Mouse (Mus musculus) kidney, adult 8-10 months (tissue): ENCODE data around the gene Sorbs2.

Experiments used
- DNase-seq, 2 experiments: peaks; one replicate each; pipeline ENCODE4 v3.0.0; 2022

The Sorbs2 gene

DNA sequence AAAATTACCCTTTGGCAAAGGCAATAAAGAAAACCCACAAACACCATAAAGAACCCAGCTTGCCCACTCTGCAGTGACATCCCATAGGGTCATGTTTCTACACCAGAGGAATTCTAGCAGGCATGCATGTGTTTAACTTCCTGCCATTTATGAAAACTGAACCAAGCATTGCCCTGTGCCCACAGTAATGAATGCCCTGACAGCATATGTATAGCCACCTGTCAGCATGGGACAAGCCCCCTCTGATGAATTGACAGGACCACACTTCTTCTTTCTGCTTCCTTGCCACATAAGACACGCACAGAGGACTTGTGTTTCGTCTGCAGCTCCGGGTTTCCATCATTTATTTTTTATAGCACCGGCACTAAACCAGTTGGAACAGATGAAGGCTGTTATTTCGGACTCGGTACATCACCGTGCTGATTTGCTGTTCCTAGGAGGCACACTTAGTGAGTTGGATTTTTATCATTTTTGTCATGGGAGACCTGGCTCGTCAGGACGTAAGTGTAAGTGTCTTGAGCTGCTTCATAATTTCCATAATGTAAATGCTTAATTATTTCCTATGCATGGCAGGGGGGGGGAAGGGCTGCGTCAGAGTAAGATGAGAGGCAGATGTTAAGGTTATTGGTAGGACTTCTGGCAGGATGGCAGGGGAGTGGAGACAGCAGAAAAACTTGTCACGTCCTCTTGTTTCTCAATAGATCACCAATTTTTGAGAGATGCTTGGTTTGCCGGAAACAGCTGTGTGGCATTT is 180.5 kb downstream of the Sorbs2 start:
- no peak for DNase-seq

DNA sequence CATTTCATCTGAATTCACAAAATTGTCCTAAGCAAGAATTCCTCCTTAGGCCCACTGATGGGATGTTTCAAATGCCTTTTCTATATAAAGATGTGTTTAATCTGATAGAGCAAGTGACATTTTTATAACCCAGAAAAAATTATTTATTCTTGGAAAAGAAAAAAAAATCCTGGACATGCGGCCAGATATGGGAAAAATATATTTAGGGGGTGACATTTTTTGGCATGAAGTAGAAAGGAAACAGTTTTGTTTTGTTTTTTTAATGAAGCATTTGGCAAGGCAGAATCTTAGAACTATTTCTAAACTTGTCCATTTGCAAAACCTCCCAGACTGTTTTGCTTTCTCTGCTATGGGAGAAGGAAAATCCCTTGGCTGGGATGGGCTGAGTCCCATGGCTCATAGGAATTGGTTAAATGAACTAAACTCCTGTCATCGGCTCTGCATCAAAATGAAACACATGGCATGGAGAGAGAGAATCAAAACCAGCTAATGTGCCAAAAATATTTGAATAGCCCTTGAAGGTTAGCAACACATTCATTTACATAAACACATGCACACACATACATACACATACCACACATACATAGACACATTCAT is 182.1 kb downstream of the Sorbs2 start:
- DNase-seq, result no peak

DNA sequence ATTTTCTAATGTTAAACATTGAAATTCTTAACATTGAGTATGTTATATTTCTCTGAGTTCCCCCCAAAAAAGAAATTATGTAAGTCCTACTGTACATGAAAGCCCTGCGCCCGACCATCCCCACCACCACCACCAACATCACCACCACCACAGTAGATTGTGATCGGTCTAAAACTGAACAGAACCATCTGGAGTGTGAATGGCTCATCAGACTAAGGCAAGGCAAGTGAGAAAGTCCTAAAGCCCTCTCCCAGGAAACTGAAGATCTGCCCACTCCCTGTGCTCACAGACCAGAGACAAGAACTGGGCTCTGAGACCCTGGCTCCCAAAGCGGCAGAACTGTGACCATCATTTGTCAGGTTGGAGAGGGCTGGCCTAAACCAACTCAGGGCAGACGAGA is 192.5 kb downstream of the Sorbs2 start:
- no peak for DNase-seq

DNA sequence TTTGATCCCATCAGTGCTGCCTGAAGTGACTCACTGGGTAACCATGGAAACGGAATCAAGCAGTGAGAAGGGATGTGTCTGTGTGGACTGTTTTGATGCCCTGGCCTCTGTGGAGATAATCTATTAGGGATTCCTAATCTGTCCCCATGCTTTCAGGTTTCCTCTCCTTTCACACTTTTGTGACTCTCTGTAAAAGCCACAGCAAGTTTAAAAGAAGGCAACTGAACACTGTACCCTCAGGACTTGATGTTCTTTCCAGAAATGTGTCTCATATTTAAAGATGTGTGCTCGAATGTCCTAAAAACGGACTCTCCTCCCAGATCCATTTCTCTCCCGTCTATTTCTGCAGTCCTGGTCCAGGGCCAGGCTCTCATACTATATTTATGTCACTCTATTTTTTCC is 196.1 kb downstream of the Sorbs2 start:
- no peak for DNase-seq

DNA sequence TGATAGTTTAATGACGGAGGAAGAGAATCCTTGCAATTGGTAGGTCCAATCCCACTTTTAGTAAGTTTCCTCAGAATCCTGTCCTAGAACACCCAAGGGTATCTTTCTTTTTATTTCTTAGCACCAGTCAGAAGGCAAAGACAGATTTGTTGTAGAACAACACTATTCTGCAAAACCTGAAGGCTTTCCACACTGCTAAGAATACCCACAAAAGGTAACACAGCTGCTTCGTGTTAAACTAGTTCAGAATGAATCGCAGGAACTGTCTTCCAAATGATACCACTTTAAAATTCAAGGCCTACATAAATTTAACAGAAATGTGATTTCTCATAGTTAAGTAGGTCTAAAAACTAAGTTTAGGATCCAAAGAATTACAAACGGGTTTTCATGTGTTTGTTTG is 201.5 kb downstream of the Sorbs2 start:
- DNase-seq, result no peak

DNA sequence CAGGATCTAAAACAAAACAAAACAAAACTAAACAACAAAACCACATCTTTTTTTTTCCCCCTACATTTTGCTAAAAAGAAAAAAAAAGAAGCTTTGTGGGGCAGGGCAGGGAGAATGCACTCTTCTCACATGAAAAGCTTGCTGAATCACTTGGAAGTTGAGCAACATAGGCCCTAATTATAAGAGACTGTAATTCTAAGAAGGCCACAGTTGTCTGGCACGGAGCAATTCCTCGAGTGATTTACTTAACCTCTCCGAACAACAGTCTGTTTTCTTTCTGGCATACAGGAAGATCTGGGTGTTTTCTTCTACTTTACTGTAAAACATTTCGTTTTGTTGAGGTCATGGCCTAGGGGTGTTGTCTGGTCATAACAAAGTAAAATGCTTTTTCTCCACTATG is 202.1 kb downstream of the Sorbs2 start:
- DNase-seq, result no peak

DNA sequence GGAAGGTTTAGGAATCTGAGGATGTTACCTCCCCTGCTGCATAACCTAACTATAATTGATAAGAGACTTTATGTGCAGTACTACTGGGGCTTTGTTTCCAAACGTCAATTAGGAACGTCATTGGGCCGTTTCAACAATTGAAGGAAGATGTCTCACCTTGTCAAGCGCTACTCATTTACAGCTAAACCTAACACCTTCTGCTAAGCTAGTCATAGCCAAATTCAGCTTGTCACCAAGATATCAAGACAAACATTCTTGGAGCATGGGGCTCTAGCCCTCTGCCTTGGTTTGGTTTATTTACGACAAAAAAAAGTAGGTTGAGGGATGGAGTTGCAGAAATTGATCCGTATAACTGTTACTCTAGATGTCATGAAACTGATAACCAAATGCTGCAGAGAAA is 205.0 kb downstream of the Sorbs2 start:
- DNase-seq, result no peak

DNA sequence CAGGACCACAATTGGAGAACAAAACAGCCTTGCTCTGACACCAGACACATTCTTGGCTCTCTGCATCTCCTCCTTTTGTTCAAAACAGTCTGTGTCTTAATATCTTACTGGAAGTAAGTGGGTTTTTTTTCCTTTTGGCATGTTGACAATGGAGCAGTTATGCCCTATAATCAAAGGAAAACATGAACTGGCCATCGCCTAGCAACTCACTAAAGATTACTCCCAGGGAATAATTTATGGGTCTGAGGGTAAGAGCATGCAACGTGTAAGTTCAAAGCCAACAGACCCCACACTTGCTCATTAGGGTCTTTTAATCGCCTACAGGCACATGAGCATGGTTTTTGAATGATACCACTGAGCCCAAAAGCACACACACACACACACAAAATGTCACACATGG is 207.2 kb downstream of the Sorbs2 start:
- no peak for DNase-seq

DNA sequence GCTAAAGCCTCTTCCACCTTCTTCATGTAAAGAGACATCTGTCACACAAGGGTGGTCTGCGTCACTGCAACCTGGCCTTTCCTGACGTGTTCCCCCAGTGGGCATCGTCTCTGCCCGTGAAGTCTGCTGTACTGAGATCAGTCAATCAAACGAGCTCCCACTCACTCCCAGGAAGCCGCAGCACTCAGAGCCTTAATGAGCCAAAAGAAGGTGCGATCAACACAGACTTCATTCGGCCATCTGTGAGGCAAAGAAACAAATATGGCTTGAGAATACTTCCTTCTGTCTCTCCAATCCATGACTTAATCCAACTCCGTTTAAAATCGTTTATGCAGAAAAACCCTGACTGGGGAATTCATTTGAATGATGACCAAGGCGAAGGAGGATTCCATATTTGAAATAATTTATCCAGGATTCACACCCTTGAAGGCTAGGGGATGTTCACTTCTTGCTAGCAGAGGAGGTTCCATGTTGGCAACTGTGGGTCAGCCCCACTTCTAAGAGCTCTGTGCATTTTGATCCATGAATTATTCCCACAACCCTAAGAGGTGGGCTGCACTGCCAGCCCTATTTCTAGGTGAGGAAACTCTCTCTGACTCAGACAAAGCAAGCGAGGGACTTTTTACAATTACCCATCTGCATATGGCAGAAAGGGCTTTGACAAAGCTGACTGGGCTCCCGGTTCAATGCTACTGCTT is 207.9 kb downstream of the Sorbs2 start:
- no peak for DNase-seq

DNA sequence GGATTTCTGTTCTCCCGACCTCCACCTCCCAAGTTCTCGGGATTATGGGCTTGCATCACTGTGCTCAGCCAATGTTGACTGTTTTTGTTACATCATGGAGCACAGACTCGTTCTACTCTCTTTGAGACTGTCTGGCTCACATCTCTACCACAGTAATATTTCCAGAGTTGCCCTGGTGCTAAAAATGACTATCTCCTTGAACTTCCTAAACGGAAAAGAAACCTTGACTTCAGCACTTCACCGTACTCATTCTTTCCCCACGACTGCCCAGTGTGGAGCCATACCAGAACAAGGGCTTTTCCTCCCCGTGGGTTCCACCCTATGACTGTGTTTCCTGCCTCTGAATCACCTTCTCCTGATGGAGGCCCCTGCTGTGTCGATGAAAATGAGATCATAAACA is 212.2 kb downstream of the Sorbs2 start:
- DNase-seq, result no peak

DNA sequence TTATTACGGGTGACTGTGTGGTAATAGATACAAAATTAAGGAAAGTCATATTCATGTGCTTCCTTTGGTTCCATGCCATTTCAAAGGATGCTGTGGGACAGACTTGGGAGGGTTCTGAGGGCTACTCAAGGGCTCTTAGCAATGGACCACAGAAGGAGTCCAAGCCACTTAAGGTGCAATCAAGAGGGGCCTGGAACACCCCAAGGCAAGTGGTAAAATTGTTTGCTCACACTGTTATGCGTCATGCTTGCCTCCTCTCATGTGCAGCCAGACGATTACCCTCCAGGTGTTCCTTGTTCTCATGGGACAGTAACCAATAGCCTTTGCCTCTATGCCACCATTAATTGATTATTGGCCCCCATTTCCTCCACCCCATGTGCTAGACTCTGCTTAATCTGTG is 216.6 kb downstream of the Sorbs2 start:
- DNase-seq, result no peak

DNA sequence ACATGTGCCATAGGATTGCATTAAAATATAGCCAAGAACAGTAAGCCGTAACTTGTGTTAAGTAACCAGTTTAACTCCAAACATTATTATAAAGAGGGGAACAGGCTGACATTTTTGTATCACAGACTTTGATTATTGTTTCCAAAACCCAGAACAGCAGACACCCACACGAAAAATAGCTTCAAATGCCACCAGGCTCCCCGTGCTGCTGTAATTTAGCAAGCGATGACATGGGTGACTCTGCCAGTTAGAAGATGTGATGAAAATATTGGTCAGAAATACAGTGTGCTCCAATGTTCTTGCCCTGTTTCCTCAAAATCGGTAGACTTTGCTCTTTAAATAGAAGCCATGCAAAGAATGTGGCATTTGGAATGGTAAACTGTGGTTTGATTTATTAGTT is 217.7 kb downstream of the Sorbs2 start:
- DNase-seq, result no peak

DNA sequence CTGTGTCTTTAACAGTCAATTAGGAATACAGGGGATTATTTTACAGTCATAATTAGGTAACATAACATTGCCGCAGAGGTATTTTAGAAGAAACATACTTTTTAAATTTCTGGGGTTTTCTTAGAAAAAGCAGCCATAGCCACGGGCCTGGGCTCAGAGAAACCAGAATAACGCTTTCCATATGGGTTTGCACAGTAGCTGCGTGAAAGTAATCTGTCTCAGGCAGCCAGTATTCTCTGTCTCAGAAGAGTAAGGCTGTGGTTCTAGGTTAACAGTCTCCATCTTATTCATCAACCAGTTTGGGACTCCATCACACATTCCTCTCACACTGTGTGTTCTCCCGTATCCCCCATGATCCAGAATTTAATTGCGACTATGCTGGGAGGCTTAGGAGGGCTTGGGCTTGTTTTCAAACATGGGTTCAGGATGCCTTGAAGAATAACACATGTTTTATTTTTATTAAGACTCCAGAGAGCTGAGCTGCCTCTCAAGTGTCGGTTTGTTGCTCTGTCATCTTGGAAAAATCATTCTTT is 222.3 kb downstream of the Sorbs2 start:
- DNase-seq, result no peak

DNA sequence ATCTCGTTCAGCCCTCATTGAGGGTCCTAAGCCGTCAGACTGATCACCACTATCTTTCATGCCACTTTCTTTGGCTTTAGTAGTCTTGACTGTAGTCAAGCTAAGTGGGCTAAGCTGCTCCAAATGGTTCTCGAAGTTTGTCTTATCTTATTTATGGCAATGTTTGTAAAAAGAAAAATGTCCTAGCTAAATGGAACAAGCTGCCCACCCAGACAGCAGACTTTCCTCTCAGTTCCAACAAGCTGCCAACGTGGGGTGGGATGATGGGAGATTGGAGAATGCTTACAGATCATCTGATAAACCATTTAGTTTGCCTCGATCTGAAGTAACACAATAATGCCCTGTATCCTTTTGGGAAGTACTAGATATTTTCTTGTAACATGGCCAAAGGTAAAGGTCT is 223.2 kb downstream of the Sorbs2 start:
- DNase-seq, result no peak

DNA sequence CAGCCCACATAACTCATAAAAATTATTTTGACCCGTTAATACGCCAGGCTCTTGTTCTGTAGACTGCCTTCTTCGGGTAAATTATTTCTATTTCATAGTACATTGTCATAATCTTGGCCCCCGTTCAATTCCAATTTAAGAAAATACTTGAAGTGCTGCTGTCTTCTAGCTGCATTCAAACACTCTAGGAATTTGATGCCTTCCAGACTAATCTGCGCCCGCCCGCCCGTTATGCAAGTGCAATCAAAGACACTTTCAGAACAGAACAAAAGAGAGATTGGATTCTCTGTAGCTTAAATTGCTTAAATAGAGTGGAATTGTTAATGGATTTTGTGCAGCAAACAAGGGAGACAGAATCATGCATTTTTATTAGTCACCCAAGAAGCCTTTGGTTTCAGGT is 226.5 kb downstream of the Sorbs2 start:
- no peak for DNase-seq

DNA sequence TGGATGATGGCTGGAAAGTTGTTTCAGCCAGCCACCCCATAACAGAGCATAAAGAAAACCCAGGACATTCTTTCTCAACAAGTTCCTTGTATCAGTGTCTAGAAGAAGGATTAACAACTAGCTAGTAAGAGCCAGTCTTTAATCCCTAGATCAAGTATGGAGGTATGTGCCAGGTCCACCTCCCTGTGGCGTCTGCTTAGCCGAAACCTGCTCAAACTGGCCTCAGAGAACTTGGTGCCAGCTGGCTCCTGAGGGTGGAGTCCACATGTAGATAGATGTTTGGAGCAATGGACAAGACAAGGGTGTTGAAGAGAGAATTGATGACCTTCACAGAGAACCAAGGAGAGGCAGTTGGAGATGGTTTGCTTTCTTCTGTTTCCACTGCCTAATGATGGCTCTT is 229.7 kb downstream of the Sorbs2 start:
- no peak for DNase-seq

DNA sequence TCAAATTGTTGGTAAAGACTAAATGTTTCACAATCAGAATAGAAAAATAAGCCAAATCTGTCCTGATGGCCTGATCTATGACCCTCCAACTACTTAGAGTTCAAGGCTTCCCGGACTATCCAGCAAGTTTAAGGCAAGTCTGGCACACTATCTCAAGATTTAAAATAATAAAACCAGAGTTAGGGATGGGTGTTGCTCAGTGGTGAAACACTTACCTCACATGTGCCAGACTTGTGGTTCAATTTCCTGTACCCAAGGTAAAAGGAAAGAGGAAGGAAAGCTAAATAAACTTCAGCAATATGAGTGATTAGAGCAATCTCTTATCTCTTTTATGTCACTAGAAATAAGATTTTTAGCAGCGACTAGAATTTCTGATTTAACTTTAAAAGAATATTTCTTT is 235.7 kb downstream of the Sorbs2 start:
- no peak for DNase-seq

DNA sequence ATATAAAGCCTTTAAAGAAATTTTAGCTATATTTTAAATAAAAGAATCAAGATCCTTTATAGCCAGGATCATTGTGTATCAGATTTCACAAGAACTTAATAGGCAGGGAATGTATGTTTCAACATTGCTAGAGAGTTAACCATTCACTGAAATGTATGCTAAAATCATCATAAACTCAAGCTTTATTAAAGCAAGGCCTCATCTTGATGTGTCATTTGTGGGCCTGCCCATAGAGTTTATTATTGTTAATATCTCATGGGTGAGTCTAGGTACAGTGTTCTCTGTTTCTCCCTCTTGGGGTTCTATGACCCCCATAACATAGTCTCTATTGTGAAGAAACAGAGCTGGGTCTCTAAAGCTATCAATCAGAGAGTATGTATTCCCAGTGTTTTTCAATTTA is 236.2 kb downstream of the Sorbs2 start:
- no peak for DNase-seq

DNA sequence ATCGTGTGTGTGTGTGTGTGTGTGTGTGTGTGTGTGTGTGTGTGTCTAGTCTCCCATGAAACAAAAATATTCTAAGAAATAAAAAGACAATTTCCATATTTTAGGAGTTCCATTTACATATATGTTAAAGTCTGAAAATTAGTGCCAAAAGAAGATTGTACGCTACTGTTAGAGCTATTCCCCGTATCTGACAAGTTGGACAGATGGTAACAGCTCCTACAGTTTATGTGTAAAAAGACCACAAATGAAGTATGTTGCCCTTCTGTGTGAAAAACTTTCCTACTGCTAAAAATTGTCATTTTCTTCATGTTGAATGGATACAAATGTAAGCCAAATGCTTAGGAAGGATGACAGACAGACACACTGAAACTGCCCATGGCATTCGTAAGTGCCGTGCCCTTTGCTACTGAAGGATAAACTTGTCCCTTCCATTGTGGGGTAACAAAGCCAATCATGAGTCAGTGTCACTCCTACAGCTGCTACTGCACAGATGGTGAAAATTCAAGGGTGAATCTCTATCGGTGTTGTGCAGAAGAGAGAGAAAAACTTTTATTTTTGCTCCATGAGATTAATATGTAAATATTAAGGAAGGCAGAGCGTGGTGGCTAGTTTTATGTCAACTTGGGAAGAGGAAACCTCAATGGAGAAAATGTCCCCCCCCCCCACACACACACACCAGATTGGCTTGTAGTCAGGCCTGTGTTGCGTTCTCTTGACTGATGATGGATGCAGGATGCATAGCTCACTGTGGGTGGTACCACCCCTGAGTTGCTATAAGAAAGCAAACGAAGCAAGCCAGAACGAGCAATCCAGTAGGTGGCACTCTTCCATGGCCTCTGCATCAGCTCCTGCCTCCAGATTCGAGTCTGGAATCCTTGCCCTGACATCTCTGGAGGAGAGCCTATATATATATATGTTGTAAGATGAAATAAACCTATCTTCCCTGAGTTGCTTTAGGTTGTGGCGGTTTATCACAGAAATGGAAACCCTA is 244.2 kb downstream of the Sorbs2 start:
- DNase-seq, result no peak

DNA sequence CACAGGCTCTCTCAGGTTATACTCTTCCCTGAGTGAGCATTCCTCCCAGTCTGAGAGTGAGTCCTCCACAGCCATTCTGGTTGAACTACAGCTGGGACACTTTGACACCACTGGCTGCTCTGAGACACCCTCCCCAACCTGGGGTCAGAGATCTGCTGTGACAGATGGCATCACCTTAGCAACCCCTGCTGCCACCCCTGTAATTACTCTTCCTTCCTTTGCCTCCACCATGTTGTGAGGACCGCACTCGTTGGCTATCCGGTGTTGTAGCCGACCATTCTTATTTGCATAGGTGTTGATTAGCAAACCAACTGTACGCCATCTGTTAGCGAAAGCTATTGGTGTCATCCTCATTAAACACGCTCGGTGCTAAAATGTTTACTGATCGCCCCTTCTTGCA is 247.9 kb downstream of the Sorbs2 start:
- DNase-seq, result no peak

DNA sequence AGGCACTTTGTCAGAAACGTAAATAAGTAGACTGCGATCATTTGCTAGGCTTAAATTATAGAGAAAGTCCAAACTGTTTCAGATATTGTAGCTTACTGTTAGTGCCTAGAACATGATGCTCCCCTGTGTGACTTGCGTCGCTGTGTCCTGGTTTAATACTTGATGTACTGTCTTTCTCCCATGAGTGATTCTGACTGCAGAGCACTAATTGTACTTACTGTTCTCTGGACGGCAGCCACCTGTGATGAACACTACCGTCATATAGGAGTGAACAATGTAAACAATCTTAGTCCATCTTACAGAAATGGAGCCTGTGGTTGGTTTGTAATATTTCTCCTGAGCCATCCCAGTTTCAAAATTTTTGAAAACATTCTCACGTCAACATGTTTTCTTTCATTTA is 248.4 kb downstream of the Sorbs2 start:
- DNase-seq, result no peak

DNA sequence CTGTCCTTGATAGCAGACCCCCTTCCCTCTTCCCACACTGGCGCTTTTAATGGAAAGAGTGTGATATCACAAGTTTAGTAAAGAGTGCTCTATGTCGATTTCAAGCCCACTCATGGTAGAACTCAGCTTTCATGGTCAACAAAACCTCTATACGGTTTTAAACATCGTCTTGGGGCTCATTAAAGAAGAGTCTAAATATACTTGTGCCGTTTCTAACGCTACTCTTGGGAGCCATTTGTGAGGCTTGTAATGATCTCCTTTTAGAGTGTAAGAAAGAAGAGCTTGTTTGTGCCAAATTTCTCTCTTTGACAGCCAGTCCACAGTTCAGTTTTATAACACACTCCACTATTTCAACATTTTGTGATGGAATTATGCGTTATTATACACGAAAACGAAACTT is 253.0 kb downstream of the Sorbs2 start:
- DNase-seq, result no peak

DNA sequence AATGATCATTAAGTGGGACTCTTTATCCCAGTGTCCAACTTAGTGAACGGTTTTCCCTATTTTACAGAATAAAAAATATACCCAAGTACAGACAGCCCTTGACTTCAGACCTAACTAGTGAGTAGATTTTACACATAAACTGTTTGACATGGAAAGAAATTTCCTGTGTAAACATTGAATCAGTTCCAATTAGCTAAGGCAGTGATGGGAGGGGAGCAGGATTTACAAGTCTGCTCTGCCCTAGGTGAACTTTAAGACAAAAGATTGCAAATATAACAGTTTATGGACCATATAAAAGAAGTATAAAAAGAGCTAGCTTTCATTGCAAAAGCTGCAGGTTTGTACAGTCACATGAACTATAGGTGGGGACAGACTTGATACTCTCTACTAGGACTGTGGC is 253.5 kb downstream of the Sorbs2 start:
- no peak for DNase-seq
